Mouse (Mus musculus) brown adipose tissue, adult 24 weeks (tissue): Measurements from ENCODE around the gene Hykk. TPM values are rescaled to one million over a fixed set of nuclear protein-coding genes. Genes with fewer than 3 reads are reported as not detected.

Experiments
- polyA plus RNA-seq: library from polyadenylated mRNA; stranded (reverse); fragments of >200 nt; gene quantifications from 2 replicates; pipeline ENCODE4 v1.2.4, GENCODE M21; 2012; ENCODE audit not compliant: missing spikeins, insufficient read depth, insufficient read length

Hykk gene
- polyA plus RNA-seq, 1 experiment: 2.0 TPM

Other genes starting within 250 kb of the Hykk start
- gene Dnaja4, start 218.4 kb upstream of the Hykk start, polyA plus RNA-seq: 11.9 and 22.4 TPM in 2 replicates
- 56.9 and 70.4 TPM in 2 replicates for gene Wdr61, start 182.8 kb upstream of the Hykk start, polyA plus RNA-seq
- gene Crabp1, start 152.5 kb upstream of the Hykk start, polyA plus RNA-seq: not detected in 2 replicates
- 15.7 and 18.2 TPM in 2 replicates for gene Ireb2, start 53.5 kb upstream of the Hykk start, polyA plus RNA-seq
- gene Psma4, start 33.5 kb downstream of the Hykk start, polyA plus RNA-seq: 266 and 280 TPM in 2 replicates
- gene AY074887, start 33.7 kb downstream of the Hykk start, polyA plus RNA-seq: 2.0 TPM in 1 of 2 replicates, not detected in the other
- gene Chrna5, start 63.6 kb downstream of the Hykk start, polyA plus RNA-seq: not detected in 2 replicates
- gene Chrna3, start 109.3 kb downstream of the Hykk start, polyA plus RNA-seq: not detected in 2 replicates
- gene Chrnb4, start 131.5 kb downstream of the Hykk start, polyA plus RNA-seq: not detected in 2 replicates
- gene Ube2q2, start 231.6 kb downstream of the Hykk start, polyA plus RNA-seq: 43.9 and 50.8 TPM in 2 replicates